ENCODE assay signal across 14 mouse cellular contexts in genomic region chrX:158976648-158977047, GRCm38 (mm10).
DNase-seq lines count a peak whose midpoint lies in the region; ATAC-seq lines count a peak whose summit lies in the region.
"Had no signal": no experiment of that assay in that cellular context is flagged by ENCODE, and none has a peak within 500 bp of the region (broad histone marks: within the 10 kb centered on the region; RNA-seq: fewer than 3 reads in every experiment).

No protein-coding gene starts in this region.

- H3K27me3 ChIP-seq in forebrain, embryonic 14.5 days (replicated peaks; ENCODE audit: control insufficient read depth, insufficient read depth, low read length) = no peaks in the 10 kb centered on the region
- H3K27me3 ChIP-seq in forebrain, embryonic 12.5 days = no peaks in the 10 kb centered on the region
- H3K27me3 ChIP-seq in midbrain, embryonic 14.5 days (ENCODE audit: control insufficient read depth, insufficient read depth, low read length) = no peaks in the 10 kb centered on the region
- no peaks in the 10 kb centered on the region for H3K27me3 ChIP-seq in midbrain, embryonic 16.5 days (ENCODE audit: control insufficient read depth, insufficient read depth, low read depth, low read length)
- H3K27me3 ChIP-seq in neural tube, embryonic 15.5 days (replicated peaks) = no peaks in the 10 kb centered on the region

- ATAC-seq in forebrain, embryonic 14.5 days = no peak
- ATAC-seq in forebrain, embryonic 12.5 days (ENCODE audit: low FRiP score) = no peak
- no peak for ATAC-seq in midbrain, embryonic 14.5 days (ENCODE audit: low FRiP score, low TSS enrichment)
- no peak; the same call in 1 of the 2 replicates for ATAC-seq in midbrain, embryonic 16.5 days
- ATAC-seq in neural tube, embryonic 15.5 days (ENCODE audit: low FRiP score) = no peak

- H3K27ac ChIP-seq in forebrain, embryonic 14.5 days (ENCODE audit: low read depth, low read length) = no peak overlapping the region
- no peak overlapping the region for H3K27ac ChIP-seq in forebrain, embryonic 12.5 days
- no peak overlapping the region for H3K27ac ChIP-seq in midbrain, embryonic 14.5 days (replicated peaks; ENCODE audit: low read depth, low read length)
- no peak overlapping the region for H3K27ac ChIP-seq in midbrain, embryonic 16.5 days (ENCODE audit: low read length)
- no peak overlapping the region for H3K27ac ChIP-seq in neural tube, embryonic 15.5 days (replicated peaks)
- H3K27ac ChIP-seq: heart, adult 2 months; kidney, postnatal 0 days had no signal

- H3K4me3 ChIP-seq in forebrain, embryonic 14.5 days (ENCODE audit: low read depth, low read length) = no peak overlapping the region
- H3K4me3 ChIP-seq in forebrain, embryonic 12.5 days (replicated peaks) = no peak overlapping the region
- H3K4me3 ChIP-seq in midbrain, embryonic 14.5 days (replicated peaks; ENCODE audit: low read depth, low read length) = no peak overlapping the region
- no peak overlapping the region for H3K4me3 ChIP-seq in midbrain, embryonic 16.5 days (ENCODE audit: low read depth, low read length)
- no peak overlapping the region for H3K4me3 ChIP-seq in neural tube, embryonic 15.5 days (replicated peaks)
- H3K4me3 ChIP-seq: erythroblast, embryonic 14.5 days; heart, adult 2 months; myocyte had no signal

- H3K4me1 ChIP-seq in forebrain, embryonic 14.5 days (ENCODE audit: control insufficient read depth, insufficient read depth, low read length) = no peaks in the 10 kb centered on the region
- H3K4me1 ChIP-seq in forebrain, embryonic 12.5 days = no peaks in the 10 kb centered on the region
- H3K4me1 ChIP-seq in midbrain, embryonic 14.5 days (ENCODE audit: control insufficient read depth, insufficient read depth, low read length) = no peaks in the 10 kb centered on the region
- no peaks in the 10 kb centered on the region for H3K4me1 ChIP-seq in midbrain, embryonic 16.5 days (ENCODE audit: control insufficient read depth, insufficient read depth, low read length)
- H3K4me1 ChIP-seq in neural tube, embryonic 15.5 days = no peaks in the 10 kb centered on the region

- peak; percentile 14 for DNase-seq in forebrain, embryonic 14.5 days (ENCODE audit: low spot score)
- DNase-seq in midbrain, embryonic 14.5 days = peak; percentile 10
- DNase-seq in cerebellum, postnatal 14 days = peak; percentile 63 to 64
- DNase-seq in lung, postnatal 36 days = peak; percentile 20
- DNase-seq in spleen, postnatal 4 days (ENCODE audit: low spot score in 2 of 2) = no peak
- DNase-seq: adrenal gland, postnatal 25 days; layer of hippocampus, adult 9-11 months had no signal

- 64% methylated on average over 5 of the region's 5 CpGs for WGBS in forebrain, embryonic 14.5 days
- WGBS in forebrain, embryonic 12.5 days = 57% methylated on average over 5 of the region's 5 CpGs
- WGBS in midbrain, embryonic 14.5 days = 66% methylated on average over 5 of the region's 5 CpGs
- 57% methylated on average over 4 of the region's 5 CpGs for whole genome bisulfite sequencing in midbrain, embryonic 16.5 days
- WGBS in neural tube, embryonic 15.5 days = 56% methylated on average over 5 of the region's 5 CpGs

- H3K9me3 ChIP-seq in forebrain, embryonic 14.5 days (replicated peaks; ENCODE audit: control insufficient read depth, low read length) = no peaks in the 10 kb centered on the region
- H3K9me3 ChIP-seq in forebrain, embryonic 12.5 days = no peaks in the 10 kb centered on the region
- no peaks in the 10 kb centered on the region for H3K9me3 ChIP-seq in midbrain, embryonic 14.5 days (ENCODE audit: control insufficient read depth, low read length)
- H3K9me3 ChIP-seq in midbrain, embryonic 16.5 days (replicated peaks; ENCODE audit: control insufficient read depth, low read length, poor library complexity, severe bottlenecking) = no peaks in the 10 kb centered on the region
- H3K9me3 ChIP-seq in neural tube, embryonic 15.5 days (replicated peaks) = no peaks in the 10 kb centered on the region

- no peak overlapping the region for H3K9ac ChIP-seq in forebrain, embryonic 14.5 days (ENCODE audit: low read length)
- H3K9ac ChIP-seq in forebrain, embryonic 12.5 days = no peak overlapping the region
- H3K9ac ChIP-seq in midbrain, embryonic 14.5 days (replicated peaks; ENCODE audit: low read length) = no peak overlapping the region
- H3K9ac ChIP-seq in midbrain, embryonic 16.5 days (ENCODE audit: low read depth, low read length) = no peak overlapping the region
- H3K9ac ChIP-seq in neural tube, embryonic 15.5 days (replicated peaks) = no peak overlapping the region

- no peak overlapping the region for H3K4me2 ChIP-seq in forebrain, embryonic 14.5 days (ENCODE audit: low read length)
- no peak overlapping the region for H3K4me2 ChIP-seq in forebrain, embryonic 12.5 days
- H3K4me2 ChIP-seq in midbrain, embryonic 14.5 days (ENCODE audit: low read length) = no peak overlapping the region
- H3K4me2 ChIP-seq in midbrain, embryonic 16.5 days (ENCODE audit: low read length) = no peak overlapping the region
- H3K4me2 ChIP-seq in neural tube, embryonic 15.5 days = no peak overlapping the region

- no peaks in the 10 kb centered on the region for H3K36me3 ChIP-seq in forebrain, embryonic 14.5 days (ENCODE audit: control insufficient read depth, insufficient read depth, low read length)
- H3K36me3 ChIP-seq in forebrain, embryonic 12.5 days (replicated peaks) = no peaks in the 10 kb centered on the region
- H3K36me3 ChIP-seq in midbrain, embryonic 14.5 days (ENCODE audit: control insufficient read depth, insufficient read depth, low read length) = no peaks in the 10 kb centered on the region
- H3K36me3 ChIP-seq in midbrain, embryonic 16.5 days (ENCODE audit: control insufficient read depth, insufficient read depth, low read length) = no peaks in the 10 kb centered on the region
- H3K36me3 ChIP-seq in neural tube, embryonic 15.5 days = no peaks in the 10 kb centered on the region

Comparison
In these comparisons a context has a peak if more than half of its experiments do, and no peak if none do; other contexts are left out.
1. DNase-seq: peak in forebrain, embryonic 14.5 days (single experiment), midbrain, embryonic 14.5 days (single experiment), cerebellum, postnatal 14 days (2 of 2) and lung, postnatal 36 days (single experiment); none in spleen, postnatal 4 days (0 of 2).